Mouse (Mus musculus) lung, adult 2 months (tissue): ENCODE measurements around the gene Mad1l1.

Source experiments
- CTCF ChIP-seq: fragments of 200-500 bp; IDR thresholded peaks from 2 replicates; pipeline ENCODE4 v1.5.1; 2011; ENCODE audit warnings: mild to moderate bottlenecking, low read length, control low read depth; ENCODE audit not compliant: insufficient read depth
- POLR2A ChIP-seq: fragments of 200-500 bp; IDR thresholded peaks from 2 replicates; pipeline ENCODE4 v1.6.1; 2011; ENCODE audit warnings: low read depth, mild to moderate bottlenecking, control low read depth, low read length, borderline replicate concordance; ENCODE audit errors: extremely low read depth

- no peak for TF ChIP-seq POLR2A
- no peak for TF ChIP-seq CTCF
These were observed 124.9 kb downstream of the Mad1l1 start for GRCm38 (mm10) chr5:140196446-140196845.
